Mouse (Mus musculus) liver, adult (tissue): ENCODE data around the gene Mreg.

Experiments used
- GATA4 ChIP-seq: IDR thresholded peaks from 2 replicates; pipeline ENCODE4 v1.6.1; 2014; ENCODE audit warnings: mild to moderate bottlenecking, low read length; ENCODE audit not compliant: insufficient replicate concordance

Mreg gene

DNA sequence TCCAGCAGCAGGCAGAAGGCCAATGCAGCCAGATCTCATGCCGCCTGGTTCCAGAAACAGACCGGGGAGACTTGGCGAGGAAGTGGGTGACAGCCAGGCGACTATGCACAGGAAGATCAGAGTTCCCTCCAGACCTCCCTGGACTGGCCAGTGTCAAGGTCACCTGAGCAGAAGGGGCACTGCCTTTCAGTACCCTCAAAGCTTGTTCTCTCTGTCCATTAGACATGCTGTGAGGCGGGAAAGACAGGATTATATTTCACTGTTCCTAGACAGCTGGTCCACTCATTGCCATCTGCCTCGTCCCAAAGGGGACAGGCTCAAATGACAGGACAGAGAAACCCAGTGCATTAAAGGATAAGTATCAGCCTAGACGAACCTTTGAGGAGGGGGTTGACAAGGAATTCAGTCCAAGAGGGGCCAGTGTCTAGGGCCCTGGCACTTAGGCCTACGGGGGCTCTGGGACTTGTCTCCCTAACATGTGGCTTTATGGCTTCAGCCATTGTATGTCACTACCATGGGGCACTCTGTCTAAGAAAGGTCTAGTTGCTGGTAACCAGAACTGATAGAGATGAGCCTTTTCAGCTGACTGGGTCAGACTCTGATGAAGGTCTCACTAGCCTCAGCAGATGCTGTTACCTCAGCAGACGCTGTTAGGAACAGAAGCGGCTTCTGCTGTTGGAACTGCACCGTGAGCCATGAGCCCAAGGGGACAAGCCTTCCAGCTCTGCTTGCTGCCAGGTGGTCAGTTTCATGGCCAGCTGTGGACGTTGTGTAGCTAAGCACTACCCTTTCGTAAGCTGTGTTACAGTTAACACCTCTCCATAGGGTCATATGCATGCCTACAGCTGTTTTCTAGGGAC, 40.9 kb downstream of the Mreg start:
- no peak for TF ChIP-seq GATA4

DNA sequence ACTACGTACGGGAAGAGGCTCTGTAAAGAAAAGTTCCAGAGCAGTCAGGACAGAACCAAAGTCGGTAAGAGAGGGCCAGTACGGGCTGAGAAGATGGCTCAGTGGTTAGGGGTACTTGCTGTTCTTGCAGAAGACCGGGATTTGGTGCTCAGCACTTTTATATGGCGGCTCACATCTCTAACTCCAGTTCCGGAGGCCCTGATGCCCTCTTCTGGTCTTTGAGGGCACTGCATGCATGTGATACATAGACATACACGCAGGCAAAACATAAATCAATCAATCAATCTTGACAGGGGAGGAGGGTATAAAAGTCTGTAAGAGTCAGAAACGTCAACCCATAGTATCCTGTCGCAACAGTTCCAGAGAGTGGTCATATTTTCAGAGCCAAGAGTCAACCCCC, 45.1 kb downstream of the Mreg start:
- TF ChIP-seq GATA4 = no peak

DNA sequence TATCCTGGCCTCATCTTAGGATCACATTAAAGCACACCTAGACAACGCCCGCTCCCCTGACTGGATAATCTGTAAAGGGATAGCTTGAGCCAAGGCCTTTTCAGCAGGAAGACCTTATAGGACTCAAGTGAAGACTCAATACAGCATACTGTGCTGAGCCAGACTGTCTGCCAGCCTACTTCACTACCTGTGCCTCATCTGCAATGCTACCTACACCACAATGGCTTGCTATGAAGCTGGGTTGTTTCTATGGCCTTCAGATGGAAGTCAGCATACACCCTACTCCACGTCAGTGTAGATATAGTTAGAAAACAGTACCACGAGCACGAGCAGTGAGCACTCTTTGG, 45.7 kb downstream of the Mreg start:
- no peak for TF ChIP-seq GATA4

DNA sequence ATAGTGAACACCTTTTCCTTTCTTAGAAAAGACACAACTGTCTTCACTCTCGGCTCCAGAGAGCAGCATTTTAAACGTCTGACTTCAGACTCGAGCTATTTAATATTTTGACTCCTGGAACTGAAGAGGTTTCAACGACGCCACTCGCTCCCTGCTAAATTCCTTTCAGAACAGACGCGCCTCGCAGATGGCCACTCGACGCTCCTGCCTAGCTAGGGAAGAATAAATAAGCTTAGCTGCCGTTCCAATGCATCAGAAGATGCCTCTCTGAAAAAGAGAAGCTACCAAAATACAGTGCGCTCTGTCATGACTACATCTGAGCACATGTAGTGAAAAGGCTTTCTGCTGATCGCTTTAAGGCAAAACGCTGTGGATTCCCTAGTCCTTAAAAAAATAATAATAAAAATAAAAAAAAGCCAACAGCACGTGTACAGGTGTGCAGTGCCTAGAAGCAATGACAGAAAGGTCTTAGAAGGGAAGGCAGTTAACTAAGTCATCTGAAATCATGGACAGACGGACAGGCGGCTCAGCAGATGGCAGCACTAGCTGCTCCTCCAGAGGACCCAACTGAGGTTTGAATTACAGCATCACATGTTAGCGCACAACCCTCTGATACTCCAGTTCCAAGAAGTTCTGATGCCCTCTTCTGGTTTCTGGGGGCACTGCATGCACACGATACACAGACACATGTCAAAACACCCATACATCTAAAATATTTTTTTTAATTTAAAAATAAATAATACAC, 46.2 kb downstream of the Mreg start:
- no peak for TF ChIP-seq GATA4

DNA sequence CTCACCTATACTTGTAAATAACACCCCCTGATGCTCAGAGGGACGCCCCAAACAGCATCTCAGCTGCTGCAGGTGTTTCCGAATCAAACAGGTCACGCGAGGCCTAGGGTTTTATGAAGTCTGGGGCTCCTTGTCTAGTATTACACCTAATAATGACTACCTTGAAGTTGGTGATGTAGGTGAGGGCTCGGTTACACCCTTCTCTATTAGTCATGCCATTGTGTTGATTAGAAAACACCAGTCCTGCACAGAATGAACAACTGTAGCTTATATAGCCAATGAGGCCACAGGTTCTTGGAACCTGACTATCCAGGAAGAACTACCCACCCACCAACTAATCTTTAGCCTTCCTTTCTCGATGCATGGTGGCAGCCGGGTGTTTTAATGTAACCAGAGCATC, 51.8 kb downstream of the Mreg start:
- no peak for TF ChIP-seq GATA4

DNA sequence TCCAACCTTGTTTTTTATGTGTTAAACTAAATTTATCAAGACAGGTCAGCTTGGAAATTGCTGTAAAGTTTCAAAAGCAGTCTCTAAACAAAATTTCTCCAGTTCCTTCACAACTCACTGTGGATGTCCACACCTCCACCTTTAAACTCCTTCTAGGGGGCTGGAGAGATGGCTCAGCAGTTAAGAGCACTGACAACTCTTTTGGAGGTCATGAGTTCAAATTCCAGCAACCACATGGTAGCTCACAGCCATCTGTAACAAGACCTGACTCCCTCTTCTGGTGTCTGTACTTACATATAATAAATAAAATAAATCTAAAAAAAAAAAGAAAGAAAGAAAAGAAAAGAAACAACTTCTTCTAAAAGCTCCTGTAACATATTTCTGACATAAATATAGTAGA, 67.1 kb downstream of the Mreg start:
- TF ChIP-seq GATA4 = no peak

DNA sequence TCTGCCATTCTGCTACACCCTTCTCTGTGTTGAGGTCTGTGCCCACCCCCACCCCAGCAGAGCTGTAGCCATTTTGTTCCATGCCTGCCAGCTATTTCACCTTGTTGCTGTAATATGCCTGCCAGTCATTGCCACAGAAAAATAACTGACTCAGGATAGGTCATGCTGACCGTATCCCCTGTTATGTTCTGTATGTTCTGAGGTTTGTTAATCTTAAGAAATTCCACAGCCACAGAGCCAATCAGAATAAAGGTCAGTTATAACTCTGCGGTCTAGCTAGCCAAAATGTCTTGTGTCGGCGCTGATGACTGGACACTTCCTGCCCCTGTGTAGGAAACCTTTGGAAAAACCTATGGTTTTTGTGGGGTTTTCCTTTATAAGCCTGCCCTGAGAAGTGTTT, 67.7 kb downstream of the Mreg start:
- TF ChIP-seq GATA4 = no peak

DNA sequence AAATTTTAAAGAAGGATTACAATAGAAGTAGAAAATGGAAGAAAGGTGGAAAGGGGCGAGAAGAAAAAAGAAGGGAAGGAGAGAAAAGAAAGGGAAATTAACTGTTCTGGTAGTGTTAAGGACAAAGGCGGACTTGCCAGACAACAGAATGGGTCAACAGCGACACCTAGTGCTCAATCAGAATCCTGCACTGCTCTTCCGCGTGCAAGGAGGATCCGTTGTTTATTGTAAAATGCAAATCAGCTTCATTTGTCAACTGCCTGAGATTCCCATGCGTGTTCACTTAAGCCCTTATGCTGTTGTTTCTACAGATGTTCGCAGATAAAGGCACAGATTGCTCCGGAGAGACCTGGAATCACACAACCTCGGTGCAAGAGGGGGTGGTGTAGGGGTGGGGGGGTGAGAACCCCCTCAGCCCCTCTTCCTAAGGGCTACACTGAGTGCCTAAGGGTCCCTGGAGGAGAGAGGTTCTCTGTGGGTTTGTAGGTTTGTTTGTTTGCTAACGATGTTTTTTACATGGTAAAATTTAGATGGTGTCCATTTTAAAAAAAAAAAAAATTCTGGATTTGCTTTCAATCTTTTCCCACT, 70.1 kb downstream of the Mreg start:
- TF ChIP-seq GATA4 = no peak

DNA sequence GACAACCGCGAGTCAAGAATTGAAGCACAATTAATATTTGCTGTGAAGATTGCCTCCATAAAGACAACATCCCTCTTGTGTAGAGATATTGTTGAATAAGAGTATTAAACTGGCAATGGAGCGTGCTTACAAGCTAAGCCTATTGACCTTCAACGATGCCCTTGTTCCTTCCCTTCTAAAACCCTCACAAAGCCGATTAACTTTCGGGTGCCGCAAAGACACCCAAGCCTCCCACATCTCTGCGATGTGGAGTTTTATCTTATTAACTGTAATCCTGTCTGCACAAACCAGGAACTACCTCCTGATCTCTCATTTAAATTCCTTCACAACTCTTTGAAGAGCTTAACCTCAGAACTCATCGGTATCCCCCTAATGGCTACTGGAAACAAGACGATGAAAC, 76.0 kb downstream of the Mreg start:
- TF ChIP-seq GATA4 = no peak

DNA sequence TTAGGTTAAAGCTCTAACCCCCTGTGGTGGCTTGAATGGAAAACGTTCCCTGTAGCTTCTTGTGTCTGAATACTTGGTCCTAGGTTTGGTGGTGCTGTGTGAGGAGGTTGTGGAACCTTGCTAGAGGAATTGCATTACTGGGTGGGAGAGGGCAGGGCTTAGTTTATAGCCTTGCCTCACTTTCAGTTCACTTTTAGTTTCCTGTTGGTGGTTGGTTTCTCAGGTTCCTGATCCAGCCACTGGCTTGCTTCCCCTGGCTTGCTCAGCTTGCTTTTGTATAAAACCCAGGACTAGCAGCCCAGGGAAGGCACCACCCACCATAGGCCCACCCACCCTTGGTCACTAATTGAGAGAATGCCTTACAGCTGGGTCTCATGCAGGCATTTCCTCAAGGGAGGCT, 77.6 kb downstream of the Mreg start:
- no peak for TF ChIP-seq GATA4

DNA sequence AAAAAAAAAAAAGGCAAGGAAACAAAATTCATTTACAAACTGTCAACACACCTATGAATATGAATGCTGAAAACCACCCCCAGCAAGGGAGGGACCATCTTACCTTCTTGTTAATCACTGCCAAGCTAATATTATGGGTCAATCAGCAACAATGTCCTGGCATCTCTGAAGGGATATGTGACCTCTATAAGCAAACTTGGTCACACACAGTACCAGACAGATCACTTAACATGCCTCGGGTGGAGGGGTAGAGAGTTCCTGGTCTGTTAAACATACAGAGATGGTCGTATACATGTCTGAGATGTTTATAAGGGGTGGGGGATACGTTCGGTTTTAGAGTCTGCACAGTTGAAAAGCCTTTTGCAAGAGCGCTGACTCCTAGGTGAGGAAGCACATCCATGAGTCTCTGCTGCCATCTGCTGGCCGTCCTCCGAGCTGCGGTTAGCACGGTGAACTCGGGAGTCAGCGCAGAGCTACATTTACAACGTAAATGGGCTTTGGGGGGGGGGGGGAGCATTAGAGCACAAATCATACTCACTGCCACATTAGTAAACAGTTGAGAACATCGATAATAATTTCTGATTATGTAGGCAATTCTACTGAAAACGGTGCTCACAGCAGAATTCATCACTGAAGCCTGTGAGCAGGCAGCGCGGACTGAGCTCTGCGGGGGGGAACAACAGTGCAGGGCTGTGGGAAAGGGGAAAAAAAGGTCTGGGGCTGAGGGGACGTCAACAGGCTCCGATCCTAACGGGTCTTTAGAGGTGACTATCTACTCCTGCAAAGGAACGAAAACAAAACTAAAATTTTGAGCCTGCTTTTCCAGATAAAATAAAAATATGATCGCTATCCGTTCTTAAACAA, 88.4 kb downstream of the Mreg start:
- no peak for TF ChIP-seq GATA4

DNA sequence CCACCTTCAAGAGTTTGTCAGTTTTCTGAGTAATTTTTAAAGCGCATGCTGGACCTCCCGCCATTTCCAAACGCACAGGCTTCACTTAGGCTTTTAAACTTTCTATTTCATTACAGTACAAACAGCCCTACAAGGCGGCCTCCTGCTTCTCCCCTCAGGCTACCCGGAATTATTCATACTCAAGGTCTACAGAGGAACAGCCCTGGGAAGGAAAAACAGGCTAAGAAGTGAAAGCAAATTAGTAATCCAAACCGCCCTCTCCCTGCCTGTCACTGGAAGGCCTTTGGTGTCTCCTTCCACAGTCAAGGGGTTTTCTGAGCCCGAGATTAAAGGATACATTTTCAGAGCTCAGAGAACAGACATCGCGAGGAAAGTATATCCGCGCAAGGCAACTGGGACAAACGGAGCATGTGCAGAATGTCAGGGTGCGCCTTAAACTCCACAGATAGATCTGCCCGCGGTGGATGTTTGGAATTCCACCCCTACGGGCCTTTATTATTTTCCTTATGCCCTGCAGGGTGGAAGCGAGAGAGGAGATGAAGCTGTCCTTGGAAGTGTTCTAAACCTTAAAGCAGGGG, 90.4 kb downstream of the Mreg start:
- TF ChIP-seq GATA4 = no peak

DNA sequence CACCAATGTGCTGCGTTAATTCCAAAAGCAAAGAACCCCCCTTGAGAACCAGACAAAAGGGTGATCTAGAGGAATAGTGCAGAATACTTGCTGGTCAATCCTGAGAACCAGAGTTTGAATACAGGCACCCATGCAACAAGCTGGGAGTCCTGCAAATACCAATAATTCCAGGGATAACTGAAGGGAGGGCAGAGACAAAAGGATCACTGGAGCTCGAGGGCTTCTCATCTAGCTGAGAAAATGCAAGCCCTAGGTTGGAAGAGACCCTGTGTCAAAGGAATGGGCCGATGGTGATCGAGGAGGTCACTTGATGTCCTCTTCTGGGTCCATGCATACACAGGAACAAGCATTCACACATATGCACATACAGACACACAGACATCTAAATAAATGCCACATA, 92.1 kb downstream of the Mreg start:
- no peak for TF ChIP-seq GATA4

DNA sequence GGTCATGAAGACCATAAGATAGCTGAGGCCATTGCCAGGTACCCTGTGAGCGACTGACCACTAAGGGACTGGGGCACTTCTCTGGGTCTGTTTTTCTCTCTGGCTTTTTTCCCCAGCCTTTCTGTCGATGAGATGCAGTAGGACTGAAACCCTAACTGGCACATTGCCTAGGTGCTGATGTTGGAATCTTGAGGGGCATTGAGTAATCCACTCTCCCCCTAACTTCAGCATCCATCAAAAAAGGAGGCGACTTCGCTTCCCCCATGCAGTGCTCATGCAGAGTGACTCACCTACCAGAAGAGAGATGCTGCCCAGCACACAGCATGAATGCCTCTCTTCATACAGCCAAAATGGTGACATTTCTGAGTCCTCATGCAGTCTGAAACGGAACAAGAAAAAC, 97.9 kb downstream of the Mreg start:
- no peak for TF ChIP-seq GATA4
